Mouse (Mus musculus) neural tube, embryonic 12.5 days (tissue): ENCODE measurements around the gene Pan2. TPM values are rescaled to one million over a fixed set of nuclear protein-coding genes. Genes with fewer than 3 reads are reported as not detected.

Source experiments
- ATAC-seq: fragments of 200-750 bp; cut with Nextera tagmentation; 2 replicates; pipeline ENCODE4 v1.8.0; 2017; ENCODE audit warnings: low read depth, mild to moderate bottlenecking, moderate TSS enrichment, moderate library complexity; ENCODE audit not compliant: low FRiP score
- H3K27ac ChIP-seq: fragments of 300-500 bp; sonication (generic); 2 replicates; pipeline ENCODE4 v1.5.1; 2016
- H3K27me3 ChIP-seq: fragments of 300-500 bp; sonication (generic); replicated peaks from 2 replicates; pipeline ENCODE4 v1.6.1; 2016; ENCODE audit warnings: mild to moderate bottlenecking
- H3K36me3 ChIP-seq: fragments of 300-500 bp; sonication (generic); 2 replicates; pipeline ENCODE4 v1.6.1; 2016; ENCODE audit warnings: mild to moderate bottlenecking
- H3K4me1 ChIP-seq: fragments of 300-500 bp; sonication (generic); 2 replicates; pipeline ENCODE4 v1.6.1; 2016
- H3K4me2 ChIP-seq: fragments of 300-500 bp; sonication (generic); replicated peaks from 2 replicates; pipeline ENCODE4 v1.6.1; 2016; ENCODE audit warnings: mild to moderate bottlenecking
- H3K4me3 ChIP-seq: fragments of 300-500 bp; sonication (generic); 2 replicates; pipeline ENCODE4 v1.5.1; 2016
- H3K9ac ChIP-seq: fragments of 300-500 bp; sonication (generic); 2 replicates; pipeline ENCODE4 v1.6.1; 2016; ENCODE audit warnings: mild to moderate bottlenecking
- H3K9me3 ChIP-seq: fragments of 300-500 bp; sonication (generic); 2 replicates; pipeline ENCODE4 v1.6.1; 2016; ENCODE audit warnings: mild to moderate bottlenecking
- WGBS: fragments of 180-500 bp; shearing (Covaris S2); methylation state at CpG from one replicate; pipeline ENCODE4 v1.1.7; 2016; 5-methylcytosine and 5-hydroxymethylcytosine counted together
- polyA plus RNA-seq: library from polyadenylated mRNA; unstranded; fragments of >200 nt; fragmentation: Nextera tagmentation; extraction: Ambion mirVana; gene quantifications from 2 replicates; pipeline ENCODE4 v1.2.1, GENCODE M21; 2016

The Pan2 gene
- polyA plus RNA-seq, 1 experiment from 2014 or later: 33.0 TPM

DNA sequence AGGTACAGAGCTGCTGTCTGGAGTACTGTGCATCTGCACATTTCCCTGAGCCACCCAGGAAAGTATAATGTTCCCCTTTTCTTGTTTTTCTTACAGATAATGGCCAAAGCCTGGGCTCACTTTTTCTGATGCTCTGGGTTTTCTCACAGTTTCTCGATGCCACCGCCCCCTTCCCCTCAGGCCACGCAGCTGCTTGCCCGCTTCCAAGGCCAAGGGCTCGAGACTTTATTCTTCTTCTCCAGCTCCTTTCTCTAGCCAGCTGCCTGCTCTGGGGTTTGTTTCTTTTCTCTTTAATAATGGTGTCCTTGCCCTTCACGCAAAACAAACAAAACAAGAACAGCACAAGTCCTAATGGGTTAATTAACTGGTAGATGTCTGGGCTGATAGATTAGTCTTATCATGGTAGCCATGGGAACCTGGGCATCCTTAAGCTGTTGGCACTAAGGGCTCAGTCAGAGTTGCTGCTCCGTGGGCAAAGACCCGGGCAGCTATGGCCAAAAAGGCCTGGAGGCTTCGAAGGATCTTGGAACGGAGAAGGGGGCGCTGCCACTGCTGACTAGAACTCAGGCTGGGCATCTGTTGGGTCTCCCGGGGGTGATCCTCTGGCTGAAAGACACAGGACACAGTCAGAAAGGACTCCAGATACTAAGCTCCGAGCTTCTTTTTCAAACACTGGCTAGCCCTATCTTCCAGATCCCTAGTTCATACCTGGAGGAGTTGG lies 6.6 kb upstream of the Pan2 start:
- WGBS: 76% methylated on average over 13 of the region's 13 CpGs
- Histone ChIP-seq H3K9me3 (no peaks in the 10 kb centered on the region), H3K4me2 (no peak overlapping the region), H3K4me3 (no peak overlapping the region), H3K27ac (no peak overlapping the region), H3K9ac (no peak overlapping the region), H3K27me3 (no peaks in the 10 kb centered on the region), H3K36me3 (peaks cover 9% of the 10 kb centered on the region), H3K4me1 (no peaks in the 10 kb centered on the region)
- no peak for ATAC-seq

DNA sequence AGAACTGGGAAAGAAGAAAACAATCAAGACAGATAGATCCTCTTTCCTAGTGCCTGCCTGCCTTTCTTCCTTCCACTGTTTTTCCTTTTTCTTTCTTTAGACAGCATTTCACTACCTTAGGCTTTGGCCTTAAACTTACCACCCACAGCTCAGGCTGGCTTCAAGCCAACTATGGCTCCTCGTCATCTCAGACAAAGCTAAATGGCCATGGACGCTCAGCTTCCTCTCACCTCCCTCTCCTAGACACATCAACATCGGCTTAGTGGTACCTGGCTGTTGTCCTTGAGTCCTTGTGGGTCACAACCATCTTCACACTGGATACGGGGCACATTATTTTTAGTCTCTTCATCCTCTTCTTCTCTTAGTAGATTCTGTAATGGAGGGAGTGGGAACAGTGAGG lies 5.9 kb upstream of the Pan2 start:
- Histone ChIP-seq H3K4me2 (no peak overlapping the region), H3K27me3 (no peaks in the 10 kb centered on the region), H3K4me1 (peaks cover 1% of the 10 kb centered on the region), H3K9ac (no peak overlapping the region), H3K27ac (no peak overlapping the region), H3K4me3 (no peak overlapping the region), H3K36me3 (peaks cover 3% of the 10 kb centered on the region), H3K9me3 (no peaks in the 10 kb centered on the region)
- WGBS: 77% methylated on average over 4 of the region's 4 CpGs
- no peak for ATAC-seq

- 83% methylated on average over 11 of the region's 11 CpGs for WGBS
Measured at GRCm38 (mm10) chr10:128297622-128298021, 5.5 kb upstream of the Pan2 start.

DNA sequence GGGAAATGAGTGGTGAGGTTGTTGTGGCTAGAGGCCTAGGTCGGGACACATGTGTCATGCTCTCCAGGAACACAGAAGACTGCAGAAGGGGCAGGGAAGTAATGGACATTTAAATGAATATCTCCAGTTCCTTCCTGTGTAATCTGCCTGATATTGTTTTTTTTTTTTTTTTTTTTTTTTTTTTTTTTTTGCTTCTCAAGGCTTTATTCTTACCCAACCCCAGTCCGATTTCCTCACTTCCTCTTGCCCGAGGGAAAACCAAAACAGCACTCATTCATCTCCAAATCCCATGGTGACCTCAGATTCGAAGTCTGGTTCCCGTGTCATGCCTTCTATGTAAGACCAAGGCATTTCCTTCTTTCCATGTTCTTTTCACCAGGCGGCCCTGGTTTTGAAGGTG lies 4.9 kb upstream of the Pan2 start:
- Histone ChIP-seq H3K4me3 (no peak overlapping the region), H3K36me3 (no peaks in the 10 kb centered on the region), H3K4me2 (no peak overlapping the region), H3K27me3 (no peaks in the 10 kb centered on the region), H3K27ac (no peak overlapping the region), H3K9me3 (no peaks in the 10 kb centered on the region), H3K9ac (no peak overlapping the region), H3K4me1 (peaks cover 5% of the 10 kb centered on the region)
- ATAC-seq: no peak
- 73% methylated on average over 6 of the region's 6 CpGs for WGBS

More at GRCm38 (mm10) chr10:128297622-128298021, 5.5 kb upstream of the Pan2 start:
- no peaks in the 10 kb centered on the region for H3K27me3 ChIP-seq
- H3K9ac ChIP-seq: no peak overlapping the region
- peaks cover 5% of the 10 kb centered on the region for H3K4me1 ChIP-seq
- H3K27ac ChIP-seq: no peak overlapping the region
- ATAC-seq: no peak
- no peaks in the 10 kb centered on the region; the same call in 1 of the 2 replicates for H3K36me3 ChIP-seq
- H3K4me2 ChIP-seq: no peak overlapping the region
- H3K9me3 ChIP-seq: no peaks in the 10 kb centered on the region
- no peak overlapping the region for H3K4me3 ChIP-seq

GRCm38 (mm10) chr10:128298702-128299171 lies 4.4 kb upstream of the Pan2 start, which contains the start of gene Il23a:
TSS of gene Il23a (minus strand) at chr10:128298752.
- Histone ChIP-seq H3K4me1 (peaks cover 6% of the 10 kb centered on the region), H3K4me3 (no peak within 1 kb of the TSS), H3K36me3 (no peaks in the 10 kb centered on the region), H3K9me3 (no peaks in the 10 kb centered on the region), H3K27ac (no peak within 1 kb of the TSS), H3K27me3 (no peaks in the 10 kb centered on the region), H3K9ac (no peak within 1 kb of the TSS), H3K4me2 (no peak within 1 kb of the TSS)
- WGBS: 82% methylated on average over 11 of the region's 11 CpGs
- no peak for ATAC-seq

DNA sequence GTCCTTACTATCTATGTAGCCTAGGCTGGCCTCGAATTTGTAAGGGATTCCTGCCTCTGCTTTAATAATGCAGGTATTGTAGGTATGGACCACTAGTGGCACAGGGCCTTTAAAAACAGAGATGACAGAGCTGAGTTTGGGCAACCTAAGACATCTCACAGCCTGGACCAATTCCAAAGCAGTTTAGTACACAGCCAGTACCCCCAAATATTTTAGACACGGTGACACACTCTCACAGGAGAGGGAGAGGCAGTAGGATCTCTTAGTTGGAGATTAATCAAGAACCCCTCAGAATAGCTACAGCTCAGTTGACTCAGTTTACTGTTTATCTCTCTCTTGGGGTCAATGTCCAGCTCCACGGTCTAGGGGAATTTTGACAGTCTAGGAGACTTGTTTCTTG lies 778 bp upstream of the Pan2 start:
- H3K4me1 ChIP-seq: peaks cover 14% of the 10 kb centered on the region
- H3K27me3 ChIP-seq: no peaks in the 10 kb centered on the region
- peak overlapping the region; percentile 75 for H3K27ac ChIP-seq
- H3K9ac ChIP-seq: peak overlapping the region; percentile 71
- H3K9me3 ChIP-seq: no peaks in the 10 kb centered on the region
- peak overlapping the region; percentile 49 for H3K4me3 ChIP-seq
- H3K4me2 ChIP-seq: peak overlapping the region; percentile 79
- peaks cover 4% of the 10 kb centered on the region; the same call in 1 of the 2 replicates for H3K36me3 ChIP-seq
- ATAC-seq: no peak; the same call in 1 of the 2 replicates
- WGBS: 45% methylated on average over 3 of the region's 3 CpGs

DNA sequence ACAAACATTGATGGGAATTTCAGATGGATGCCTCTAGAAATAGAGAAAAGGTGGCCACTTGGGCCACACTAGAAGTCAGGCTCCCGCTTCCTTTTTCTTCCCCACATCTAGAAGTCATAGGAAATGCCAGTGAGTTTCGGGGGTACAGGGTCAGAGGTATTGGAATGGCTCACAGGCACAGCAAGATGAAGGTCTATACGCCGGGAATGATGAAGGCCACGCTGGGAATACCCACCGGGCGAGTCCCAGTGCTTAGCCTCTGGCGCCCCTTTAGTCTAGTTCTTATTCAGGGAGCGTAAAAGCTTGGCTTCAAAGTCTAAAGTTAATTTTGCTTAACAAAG lies 380 bp upstream of the Pan2 start:
- Histone ChIP-seq H3K9me3 (no peaks in the 10 kb centered on the region), H3K9ac (peak overlapping the region; percentile 71), H3K4me1 (peaks cover 14% of the 10 kb centered on the region), H3K4me2 (peak overlapping the region; percentile 79), H3K36me3 (peaks cover 4% of the 10 kb centered on the region; the same call in 1 of the 2 replicates), H3K4me3 (peak overlapping the region; percentile 49), H3K27me3 (no peaks in the 10 kb centered on the region), H3K27ac (peak overlapping the region; percentile 75)
- ATAC-seq: peak; percentile 52
- under 1% methylated on average over 9 of the region's 9 CpGs for WGBS

GRCm38 (mm10) chr10:128309654-128310053 lies 6.5 kb downstream of the Pan2 start:
- Histone ChIP-seq H3K27ac (no peak overlapping the region), H3K9me3 (no peaks in the 10 kb centered on the region), H3K4me2 (no peak overlapping the region), H3K4me3 (no peak overlapping the region), H3K4me1 (0 out of 2 replicates have a peak, but pooled peaks cover 3% of the 10 kb centered on the region), H3K27me3 (no peaks in the 10 kb centered on the region), H3K36me3 (peaks cover 60% of the 10 kb centered on the region), H3K9ac (no peak overlapping the region)
- no peak for ATAC-seq
- WGBS: 88% methylated on average over 7 of the region's 7 CpGs

DNA sequence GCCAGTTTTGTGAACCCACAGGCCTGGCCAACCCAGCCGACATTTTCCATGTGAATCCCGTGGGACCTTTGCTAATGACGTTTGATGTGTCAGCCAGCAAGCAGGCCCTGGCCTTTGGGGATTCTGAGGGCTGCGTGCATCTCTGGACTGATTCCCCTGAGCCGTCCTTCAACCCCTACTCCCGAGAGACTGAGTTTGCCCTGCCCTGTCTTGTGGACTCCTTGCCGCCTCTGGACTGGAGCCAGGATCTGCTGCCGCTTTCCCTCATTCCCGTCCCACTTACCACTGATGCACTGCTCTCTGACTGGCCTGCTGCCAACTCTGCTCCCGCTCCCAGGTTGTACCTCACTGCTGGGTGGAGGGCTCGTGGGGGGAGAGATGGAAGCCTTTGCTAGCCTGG lies 7.0 kb downstream of the Pan2 start:
- 75% methylated on average over 11 of the region's 11 CpGs for WGBS
- ATAC-seq: 0 out of 2 replicates have a peak, but pooled peaks have one; percentile 21
- 0 out of 2 replicates have a peak, but pooled peaks cover 3% of the 10 kb centered on the region for H3K4me1 ChIP-seq
- H3K9ac ChIP-seq: no peak overlapping the region
- H3K4me2 ChIP-seq: no peak overlapping the region
- no peaks in the 10 kb centered on the region for H3K27me3 ChIP-seq
- no peaks in the 10 kb centered on the region for H3K9me3 ChIP-seq
- H3K36me3 ChIP-seq: peaks cover 65% of the 10 kb centered on the region
- no peak overlapping the region for H3K4me3 ChIP-seq
- no peak overlapping the region for H3K27ac ChIP-seq

GRCm38 (mm10) chr10:128310902-128311301 lies 7.8 kb downstream of the Pan2 start:
- ATAC-seq: no peak
- H3K27me3 ChIP-seq: no peaks in the 10 kb centered on the region
- H3K9me3 ChIP-seq: no peaks in the 10 kb centered on the region
- H3K4me2 ChIP-seq: no peak overlapping the region
- no peak overlapping the region for H3K9ac ChIP-seq
- H3K36me3 ChIP-seq: peaks cover 72% of the 10 kb centered on the region
- WGBS: 95% methylated on average over 4 of the region's 4 CpGs
- H3K4me1 ChIP-seq: 0 out of 2 replicates have a peak, but pooled peaks cover 3% of the 10 kb centered on the region
- H3K27ac ChIP-seq: no peak overlapping the region
- H3K4me3 ChIP-seq: no peak overlapping the region

DNA sequence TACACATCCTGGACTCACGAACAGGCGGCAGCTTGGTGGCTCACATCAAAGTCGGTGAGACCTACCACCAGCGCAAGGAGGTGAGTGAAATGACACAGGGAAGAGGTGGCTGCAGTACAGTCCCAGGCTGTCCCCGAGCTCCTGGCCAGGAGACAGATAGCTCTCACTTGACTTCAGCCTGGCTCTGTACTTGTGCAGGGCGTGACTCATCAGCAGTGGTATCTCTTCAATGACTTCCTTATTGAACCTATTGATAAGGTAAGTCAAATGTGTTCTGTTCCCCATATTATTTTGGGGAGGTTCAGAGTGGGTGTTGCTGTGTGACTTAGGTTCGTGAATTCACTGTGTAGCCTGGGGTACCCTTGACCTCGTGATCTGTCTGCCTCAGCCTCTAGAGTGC lies 12.4 kb downstream of the Pan2 start:
- Histone ChIP-seq H3K4me1 (no peaks in the 10 kb centered on the region), H3K36me3 (peaks cover 83% of the 10 kb centered on the region), H3K4me2 (no peak overlapping the region), H3K27me3 (no peaks in the 10 kb centered on the region), H3K9ac (no peak overlapping the region), H3K4me3 (no peak overlapping the region), H3K27ac (no peak overlapping the region), H3K9me3 (no peaks in the 10 kb centered on the region)
- WGBS: 94% methylated on average over 8 of the region's 8 CpGs
- ATAC-seq: no peak

DNA sequence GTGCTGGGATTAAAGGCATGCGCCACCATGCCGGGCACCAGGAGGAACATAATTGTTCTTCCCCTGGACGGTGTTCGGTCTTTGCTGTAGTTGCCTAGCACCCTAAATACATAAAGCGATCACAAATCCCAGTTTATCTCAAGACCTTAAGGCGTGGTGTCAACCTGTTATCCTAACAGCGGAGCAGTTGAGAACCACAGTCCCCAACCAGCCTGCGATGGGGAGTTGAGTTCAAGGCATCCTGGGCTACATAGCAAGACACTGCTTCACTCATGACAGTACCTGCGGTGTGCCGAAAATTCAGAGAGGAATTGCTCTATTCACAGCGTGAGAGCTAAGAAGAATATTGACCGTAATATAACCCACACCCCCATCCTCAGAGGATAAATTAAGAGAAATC lies 18.5 kb downstream of the Pan2 start:
- 63% methylated on average over 12 of the region's 12 CpGs for WGBS
- Histone ChIP-seq H3K27ac (no peak overlapping the region), H3K9ac (no peak overlapping the region), H3K4me3 (no peak overlapping the region), H3K9me3 (no peaks in the 10 kb centered on the region), H3K4me1 (peaks cover 17% of the 10 kb centered on the region), H3K4me2 (peak overlapping the region; percentile 85), H3K36me3 (peaks cover 57% of the 10 kb centered on the region), H3K27me3 (no peaks in the 10 kb centered on the region)
- ATAC-seq: no peak
